Mouse (Mus musculus): Measurements from ENCODE around the gene Hbs1l. TPM values are rescaled to one million over a fixed set of nuclear protein-coding genes. Genes with fewer than 3 reads are reported as not detected.

The Hbs1l gene
- total RNA-seq (2015) (39.0 and 40.4 TPM in 2 replicates), total RNA-seq (2017) (55.4 and 57.3 TPM in 2 replicates)

- peak; percentile 96 for ATAC-seq (ENCODE audit: poor library complexity, severe bottlenecking)
Observed at GRCm38 (mm10) chr10:21295759-21296621, at the start of gene Hbs1l. TSS of gene Hbs1l (plus strand) at chr10:21295979.

- no peak for ATAC-seq (ENCODE audit: poor library complexity, severe bottlenecking)
Observed at GRCm38 (mm10) chr10:21248556-21248955, 47.2 kb upstream of the Hbs1l start.

DNA sequence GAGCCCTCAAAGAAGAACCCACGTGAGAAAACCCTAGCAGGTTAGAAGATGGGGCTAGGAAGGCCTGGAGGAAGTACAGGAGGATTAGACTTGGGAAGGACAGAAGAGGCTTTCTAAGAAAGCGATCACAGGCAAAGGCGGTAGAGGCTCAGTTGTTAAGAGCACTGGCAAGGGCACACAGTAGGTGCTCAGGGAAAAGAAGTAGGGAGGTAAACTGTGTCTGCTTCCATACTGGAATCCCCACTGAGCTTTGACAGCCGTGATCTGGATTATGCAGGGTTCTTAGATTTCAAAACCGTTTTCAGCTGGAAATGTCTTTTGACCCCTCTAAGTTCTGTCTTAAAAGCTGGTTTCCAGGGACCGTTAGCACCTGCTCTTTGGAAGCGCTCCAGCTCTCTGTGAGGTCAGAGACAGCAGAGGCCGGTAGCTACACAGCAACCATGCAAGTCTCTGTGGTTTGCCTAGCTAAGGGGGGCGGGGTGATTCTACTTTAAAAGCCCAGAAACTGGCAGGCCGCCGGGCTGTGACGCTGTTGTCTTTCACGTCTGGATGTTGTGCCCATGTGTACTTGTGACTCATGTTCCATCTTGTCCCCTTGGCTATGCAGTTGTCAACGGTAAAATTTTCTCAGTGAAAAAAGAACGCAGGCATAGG is 43.8 kb upstream of the Hbs1l start:
- peak; percentile 74 for ATAC-seq (ENCODE audit: poor library complexity, severe bottlenecking)

GRCm38 (mm10) chr10:21252800-21253199 is 43.0 kb upstream of the Hbs1l start:
- no peak for ATAC-seq (ENCODE audit: poor library complexity, severe bottlenecking)

GRCm38 (mm10) chr10:21254266-21255140 is 41.3 kb upstream of the Hbs1l start:
- ATAC-seq (ENCODE audit: poor library complexity, severe bottlenecking), result no peak

DNA sequence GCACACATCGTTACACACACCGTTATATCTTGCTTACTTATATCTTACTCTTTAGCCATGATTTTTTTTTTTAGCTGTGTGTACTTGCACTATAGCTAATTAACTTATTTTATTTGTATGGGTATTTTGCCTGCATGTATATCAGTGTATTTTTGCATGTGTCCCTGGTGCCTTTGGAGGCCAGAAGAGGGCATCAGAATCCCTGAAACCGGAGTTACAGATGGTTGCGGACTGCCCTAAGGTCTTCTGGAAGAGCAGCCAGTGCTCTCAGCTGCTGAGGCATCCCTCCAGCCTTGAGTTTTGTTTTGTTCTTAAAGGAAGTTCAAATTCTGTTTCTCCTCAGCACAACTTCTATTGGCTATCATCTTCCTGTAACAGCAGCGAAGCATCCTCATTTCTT is 38.5 kb upstream of the Hbs1l start:
- ATAC-seq (ENCODE audit: poor library complexity, severe bottlenecking), result no peak

- ATAC-seq (ENCODE audit: poor library complexity, severe bottlenecking), result no peak
Observed at GRCm38 (mm10) chr10:21259649-21260048, 36.1 kb upstream of the Hbs1l start.

DNA sequence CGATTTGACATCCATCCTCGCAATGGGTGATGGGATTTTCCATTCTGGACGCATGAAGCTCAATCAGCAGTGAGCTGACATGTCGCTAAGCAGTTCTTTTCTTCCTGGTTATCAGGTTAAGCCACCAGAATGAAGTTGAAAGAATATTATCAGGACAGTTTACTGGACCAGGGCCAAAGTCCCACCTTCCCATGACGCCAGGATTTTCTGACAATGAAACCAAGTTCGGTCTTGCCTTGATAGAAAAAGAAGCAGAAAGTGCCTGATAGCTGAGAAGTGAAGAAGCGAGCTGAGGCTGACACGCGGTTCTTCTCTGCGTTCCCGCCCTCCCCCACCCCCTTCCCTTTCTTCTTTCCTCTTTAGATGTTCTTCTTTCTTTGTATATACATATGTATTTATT is 30.6 kb upstream of the Hbs1l start:
- ATAC-seq (ENCODE audit: poor library complexity, severe bottlenecking), result no peak

DNA sequence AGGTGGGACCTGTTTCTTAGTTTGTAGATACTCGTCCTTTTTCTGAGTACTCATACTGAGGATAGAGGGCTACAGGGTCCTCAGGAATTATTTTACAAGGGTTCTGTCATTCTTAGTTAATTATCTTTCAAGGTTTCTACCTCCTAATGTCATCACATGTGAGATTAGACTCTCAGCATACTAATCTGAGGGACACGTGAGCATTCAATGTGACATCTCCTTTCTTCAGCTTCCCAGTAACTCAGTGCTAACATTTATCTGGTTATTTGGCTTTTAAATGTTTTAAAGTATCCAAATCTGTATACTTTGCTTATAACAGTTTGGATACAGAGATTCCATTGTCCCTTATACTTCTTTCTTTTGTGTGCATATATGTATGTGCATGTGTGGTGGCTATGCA is 28.3 kb upstream of the Hbs1l start:
- ATAC-seq (ENCODE audit: poor library complexity, severe bottlenecking), result no peak

DNA sequence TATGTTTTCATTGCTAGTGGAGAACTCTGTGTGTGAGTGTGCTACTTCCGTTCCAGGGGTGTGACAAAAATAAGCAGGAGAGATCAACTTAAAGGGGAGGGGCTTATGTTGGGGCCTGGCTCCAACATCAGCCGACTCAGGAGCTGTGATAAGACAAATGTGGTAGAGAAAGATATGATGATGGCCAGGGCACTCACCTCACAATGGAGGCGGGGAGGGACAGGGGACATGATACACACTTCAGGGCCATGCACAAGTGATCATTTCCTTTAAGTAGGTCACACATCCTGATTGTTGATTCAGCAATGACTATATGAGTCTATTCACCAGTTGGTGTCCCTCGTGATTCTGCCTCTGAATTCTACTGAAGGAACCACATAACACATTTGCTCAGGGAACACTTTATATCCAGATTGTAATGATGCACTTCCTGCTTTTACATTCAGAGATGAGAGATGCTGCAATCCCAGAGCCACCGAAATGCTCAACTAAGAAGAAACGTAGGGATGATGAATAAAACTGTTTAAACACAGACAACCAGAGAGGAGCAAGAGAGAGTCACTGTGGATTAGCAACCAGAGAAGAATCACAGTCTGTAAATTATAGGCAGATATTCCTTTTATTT is 26.9 kb upstream of the Hbs1l start:
- ATAC-seq (ENCODE audit: poor library complexity, severe bottlenecking), result peak; percentile 62

DNA sequence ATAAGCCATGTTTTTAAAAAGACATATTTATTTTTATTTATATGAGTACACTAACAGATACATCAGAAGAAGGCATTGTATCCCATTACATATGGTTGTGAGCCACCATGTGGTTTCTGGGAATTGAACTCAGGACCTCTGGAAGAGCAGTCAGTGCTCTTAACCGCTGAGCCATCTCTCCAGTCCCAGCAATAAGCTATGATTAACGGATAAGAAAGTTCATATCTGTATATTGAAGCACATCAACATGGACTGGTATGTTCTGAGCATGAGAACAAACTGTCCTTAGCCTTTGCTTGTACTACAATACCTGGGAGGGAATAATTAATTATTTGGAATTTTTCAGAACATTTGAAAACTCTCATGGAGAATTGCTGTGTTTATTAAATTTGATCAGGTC is 25.9 kb upstream of the Hbs1l start:
- no peak for ATAC-seq (ENCODE audit: poor library complexity, severe bottlenecking)

GRCm38 (mm10) chr10:21270905-21271304 is 24.9 kb upstream of the Hbs1l start:
- no peak for ATAC-seq (ENCODE audit: poor library complexity, severe bottlenecking)

DNA sequence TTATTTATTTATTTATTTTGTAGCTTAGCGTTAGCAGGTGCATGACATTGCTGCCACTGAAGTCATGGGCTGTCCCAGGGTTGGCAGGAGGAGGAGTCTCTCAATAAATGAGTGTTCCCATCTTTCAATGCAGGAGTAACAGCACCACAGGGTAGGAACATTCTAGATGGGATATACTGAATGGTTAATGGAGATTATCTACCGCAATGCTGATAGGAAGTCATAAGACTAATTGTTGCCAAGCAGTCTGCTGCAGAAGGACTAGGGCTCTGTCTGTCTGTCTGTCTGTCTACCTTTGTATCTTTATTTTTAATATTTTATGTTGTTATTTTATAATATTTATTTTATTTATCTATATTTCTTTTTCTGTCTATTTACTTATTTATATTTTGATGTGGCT is 24.5 kb upstream of the Hbs1l start:
- ATAC-seq (ENCODE audit: poor library complexity, severe bottlenecking), result no peak

- ATAC-seq (ENCODE audit: poor library complexity, severe bottlenecking), result no peak
Observed at GRCm38 (mm10) chr10:21271785-21272184, 24.0 kb upstream of the Hbs1l start.

DNA sequence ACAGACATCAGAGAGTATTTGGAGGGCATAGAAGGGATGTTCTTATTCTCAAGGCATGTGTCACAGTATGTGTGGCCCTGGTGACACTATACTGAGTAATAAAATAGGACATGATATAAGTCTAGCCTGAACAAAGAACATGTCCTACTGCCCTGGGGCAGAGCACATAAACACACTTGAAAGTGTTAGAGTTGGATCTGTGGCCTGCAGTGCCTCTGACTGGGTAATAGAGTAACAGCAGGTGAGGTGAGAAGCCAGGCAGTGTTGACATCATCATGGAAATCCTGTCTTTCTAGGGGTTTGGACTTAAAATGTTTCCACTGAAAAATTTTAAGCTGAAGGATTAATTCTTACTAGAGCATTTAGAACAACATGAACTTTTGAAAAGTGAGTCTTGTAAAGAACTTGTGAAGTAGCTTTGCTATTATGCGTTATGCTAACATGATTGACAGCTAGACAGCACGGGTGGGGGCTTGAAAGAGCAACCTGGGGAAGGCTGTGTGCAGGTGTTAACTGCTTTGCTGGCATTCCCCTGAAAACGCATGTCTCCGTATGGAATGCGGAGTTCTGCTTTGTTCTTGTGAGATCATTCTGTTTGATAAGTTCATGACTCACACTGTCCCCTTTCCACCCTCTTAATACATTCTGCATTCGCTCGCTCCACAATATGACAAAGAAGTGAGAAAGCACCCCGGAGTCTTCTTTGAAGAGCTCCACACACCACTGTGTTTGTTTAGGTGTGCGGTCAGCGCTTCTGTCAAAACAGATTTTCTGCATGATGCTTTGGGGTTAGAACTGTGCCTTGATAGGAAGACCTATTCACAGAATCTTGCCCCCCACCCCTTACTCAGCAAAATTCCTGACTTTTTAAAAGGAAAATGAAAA is 8.3 kb upstream of the Hbs1l start:
- ATAC-seq (ENCODE audit: poor library complexity, severe bottlenecking), result no peak

GRCm38 (mm10) chr10:21291228-21291627 is 4.6 kb upstream of the Hbs1l start:
- ATAC-seq (ENCODE audit: poor library complexity, severe bottlenecking), result no peak

DNA sequence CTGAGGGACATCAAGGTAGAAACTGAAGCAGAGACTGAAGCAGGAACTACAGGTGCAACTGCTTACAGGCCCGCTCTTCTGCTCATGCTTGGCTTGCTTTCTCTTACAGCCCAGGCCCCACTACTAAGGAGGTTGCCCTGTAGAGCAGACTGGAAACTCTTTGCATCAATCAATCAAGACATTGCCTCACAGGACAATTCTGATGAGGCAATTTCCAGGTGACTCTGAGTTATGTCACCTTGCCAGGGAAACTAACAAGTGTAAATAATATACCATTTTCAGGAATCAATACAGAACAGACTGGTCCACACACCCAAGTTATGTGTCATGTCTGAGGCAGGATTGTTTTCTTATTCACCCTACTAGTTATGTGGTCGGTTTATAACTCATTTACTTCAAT is 1.6 kb upstream of the Hbs1l start:
- ATAC-seq (ENCODE audit: poor library complexity, severe bottlenecking), result no peak

GRCm38 (mm10) chr10:21295397-21295758 is 401 bp upstream of the Hbs1l start:
- ATAC-seq (ENCODE audit: poor library complexity, severe bottlenecking), result no peak

DNA sequence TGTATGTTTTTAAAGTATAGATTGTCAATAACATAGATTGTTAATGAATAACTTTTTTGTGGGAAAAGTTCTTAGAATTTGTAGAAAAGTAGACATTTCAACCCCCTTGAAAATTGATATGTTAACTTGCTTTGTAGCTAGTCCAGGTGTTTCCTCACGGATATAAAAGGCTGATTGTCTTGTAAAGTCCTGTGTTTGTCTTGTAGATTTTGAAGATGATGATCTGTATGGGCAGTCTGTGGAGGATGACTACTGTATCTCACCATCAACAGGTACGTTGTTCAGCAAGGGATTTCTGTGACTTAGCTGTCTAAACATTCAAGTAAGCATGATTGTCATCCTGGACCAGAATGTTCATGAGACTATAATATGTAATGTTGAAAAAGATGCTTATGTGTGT is 3.2 kb downstream of the Hbs1l start:
- no peak for ATAC-seq (ENCODE audit: poor library complexity, severe bottlenecking)

GRCm38 (mm10) chr10:21301822-21302221 is 6.0 kb downstream of the Hbs1l start:
- 0 out of 2 replicates have a peak, but pooled peaks have one; percentile 35 for ATAC-seq (ENCODE audit: poor library complexity, severe bottlenecking)
